Mouse (Mus musculus): ENCODE data around the gene Mybpc3.
"Not testable (repeated sequence)": the region's sequence is repeated elsewhere in the genome, so short reads cannot be mapped to it uniquely, and the experiment has no call there.

The Mybpc3 gene

GRCm38 (mm10) chr2:91088987-91089386 is 29.0 kb upstream of the Mybpc3 start:
- DNase-seq: no peak

DNA sequence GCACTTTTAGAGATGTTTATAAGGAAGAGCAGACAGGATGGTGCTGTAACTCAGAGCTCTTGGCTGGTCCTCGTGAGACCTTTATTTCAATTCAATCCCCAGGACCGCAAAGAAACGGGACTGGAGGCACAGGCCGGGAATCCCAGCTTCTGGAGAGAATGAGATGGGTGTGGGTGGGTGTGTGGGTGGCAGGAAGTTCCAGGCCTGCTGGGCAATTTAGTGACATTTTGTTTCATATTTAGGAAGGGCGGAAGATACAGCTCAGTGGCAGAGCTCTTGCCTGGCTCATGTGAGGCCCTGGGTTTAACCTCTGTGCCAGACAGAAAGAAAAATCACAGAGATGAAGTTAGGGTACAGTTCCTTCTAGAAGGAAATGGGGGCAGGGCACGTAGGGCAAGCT is 27.7 kb upstream of the Mybpc3 start:
- no peak for DNase-seq

DNA sequence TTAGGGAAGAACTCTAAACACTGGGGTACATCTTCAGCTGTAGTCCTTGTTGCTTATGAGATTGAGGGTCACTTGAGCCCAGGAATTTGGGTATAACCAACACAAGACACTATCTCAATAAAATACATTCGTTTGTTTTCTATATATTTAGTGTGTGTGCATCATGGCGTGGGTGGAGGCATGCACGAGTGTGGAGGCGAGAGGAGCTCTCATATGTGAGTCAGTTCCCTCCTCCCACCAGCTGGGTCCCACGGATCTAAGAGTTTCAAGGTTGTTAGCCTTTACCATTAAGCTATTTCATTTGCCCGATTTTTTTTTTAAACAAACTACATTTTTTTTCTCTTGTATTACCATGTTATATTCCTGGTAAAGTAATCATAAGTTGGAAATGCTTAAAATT is 27.1 kb upstream of the Mybpc3 start:
- DNase-seq: no peak

- no peak for DNase-seq
These were observed 21.4 kb upstream of the Mybpc3 start for GRCm38 (mm10) chr2:91096524-91096923.

GRCm38 (mm10) chr2:91097015-91097414 is 20.9 kb upstream of the Mybpc3 start:
- DNase-seq: no peak

DNA sequence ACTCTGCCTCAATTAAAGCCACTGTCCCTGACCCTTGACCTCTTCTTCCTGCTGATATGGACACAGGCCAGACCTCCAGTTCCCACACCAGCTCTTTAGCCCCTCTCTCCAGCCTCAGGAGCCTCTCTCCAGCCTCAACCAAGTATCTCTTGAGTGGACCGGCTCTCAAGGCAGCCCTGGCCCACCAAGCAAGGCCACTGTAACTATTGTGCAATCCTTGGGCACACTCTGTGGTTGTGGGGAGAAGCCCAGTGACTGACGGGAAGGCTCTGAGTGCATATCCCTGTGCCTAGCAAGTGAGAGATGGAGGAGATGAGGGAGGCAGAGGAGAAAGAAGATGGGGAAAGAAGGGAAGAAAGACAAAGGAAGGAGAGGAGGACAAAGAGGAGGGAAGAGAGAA is 19.8 kb upstream of the Mybpc3 start:
- DNase-seq: no peak

DNA sequence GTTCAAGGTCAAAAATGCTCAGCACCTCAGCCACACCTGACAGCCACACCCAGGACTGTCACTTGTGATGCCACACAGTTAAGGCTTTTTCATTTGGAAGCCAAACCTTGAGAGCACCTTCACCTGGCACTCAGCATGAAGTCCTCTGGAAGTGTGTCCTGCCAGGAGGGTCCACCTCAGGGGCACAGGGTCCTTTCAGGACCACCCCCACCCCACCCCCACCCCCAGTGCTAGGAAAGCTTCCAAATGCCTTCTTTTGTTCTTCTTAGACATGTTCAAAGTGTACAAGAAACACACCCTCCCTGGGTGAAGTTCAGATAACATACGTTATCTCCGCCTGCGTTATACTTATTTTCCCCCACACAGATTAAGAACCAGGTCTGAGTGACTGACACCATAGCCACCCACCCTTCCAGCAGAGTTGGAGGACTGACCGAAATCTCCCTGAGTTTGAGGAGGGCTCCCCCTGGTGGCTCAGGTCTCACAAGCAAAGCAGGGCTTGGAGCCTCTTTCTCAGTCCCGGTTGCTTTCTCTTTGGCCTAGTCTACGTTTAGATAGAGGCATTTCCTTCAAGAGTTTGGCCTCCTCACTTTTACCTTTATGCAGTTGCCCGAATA is 16.7 kb upstream of the Mybpc3 start:
- peak; percentile 92 for DNase-seq

DNA sequence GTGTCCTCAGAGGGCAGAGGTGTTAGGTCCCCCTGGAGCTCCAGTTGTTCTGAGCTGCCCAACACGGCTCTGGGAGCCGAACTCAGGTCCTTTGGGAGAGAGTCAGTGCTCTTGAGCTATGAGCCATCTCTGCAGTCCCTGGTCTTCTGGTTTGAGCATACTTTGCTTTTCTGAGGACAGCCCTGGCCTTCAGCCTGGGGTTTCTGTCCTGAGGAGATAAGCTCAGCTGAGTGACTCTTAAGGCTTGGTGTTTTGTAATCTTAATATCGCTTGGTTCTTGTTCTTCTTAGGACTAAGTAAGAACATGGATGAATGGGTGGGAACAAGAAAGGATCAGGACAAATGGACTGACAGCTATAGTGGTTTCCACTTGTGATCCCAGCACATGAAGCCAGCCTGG is 9.8 kb upstream of the Mybpc3 start:
- DNase-seq: no peak

- DNase-seq: no peak
These were observed 8.7 kb upstream of the Mybpc3 start for GRCm38 (mm10) chr2:91109241-91109640.

GRCm38 (mm10) chr2:91109807-91110385 is 8.0 kb upstream of the Mybpc3 start:
- DNase-seq: no peak

GRCm38 (mm10) chr2:91110429-91110828 is 7.5 kb upstream of the Mybpc3 start:
- no peak for DNase-seq

- not testable (repeated sequence) for DNase-seq
These were observed 6.1 kb upstream of the Mybpc3 start for GRCm38 (mm10) chr2:91111832-91112231.

GRCm38 (mm10) chr2:91112491-91112890 is 5.5 kb upstream of the Mybpc3 start:
- DNase-seq: no peak

GRCm38 (mm10) chr2:91113334-91113733 is 4.6 kb upstream of the Mybpc3 start:
- no peak for DNase-seq

DNA sequence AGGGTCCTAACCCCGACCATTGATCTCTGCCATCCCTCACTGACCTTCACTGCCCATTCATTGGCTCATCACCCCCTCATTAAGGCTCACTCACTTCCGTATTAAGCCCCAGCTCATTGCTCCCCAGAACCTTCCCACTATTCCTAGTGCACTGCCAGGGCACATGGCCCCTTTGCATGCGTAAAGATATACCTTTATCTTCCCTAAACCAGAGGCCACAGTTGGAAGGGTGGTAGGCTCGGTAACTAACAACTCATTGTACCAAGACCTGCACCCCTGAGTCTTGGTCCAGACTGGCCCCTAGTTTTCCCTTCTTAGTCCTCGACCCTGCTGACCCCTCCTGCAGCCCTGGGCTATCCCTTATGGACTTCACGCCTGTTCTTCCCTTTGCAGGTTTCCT is 4.1 kb upstream of the Mybpc3 start:
- no peak for DNase-seq

DNA sequence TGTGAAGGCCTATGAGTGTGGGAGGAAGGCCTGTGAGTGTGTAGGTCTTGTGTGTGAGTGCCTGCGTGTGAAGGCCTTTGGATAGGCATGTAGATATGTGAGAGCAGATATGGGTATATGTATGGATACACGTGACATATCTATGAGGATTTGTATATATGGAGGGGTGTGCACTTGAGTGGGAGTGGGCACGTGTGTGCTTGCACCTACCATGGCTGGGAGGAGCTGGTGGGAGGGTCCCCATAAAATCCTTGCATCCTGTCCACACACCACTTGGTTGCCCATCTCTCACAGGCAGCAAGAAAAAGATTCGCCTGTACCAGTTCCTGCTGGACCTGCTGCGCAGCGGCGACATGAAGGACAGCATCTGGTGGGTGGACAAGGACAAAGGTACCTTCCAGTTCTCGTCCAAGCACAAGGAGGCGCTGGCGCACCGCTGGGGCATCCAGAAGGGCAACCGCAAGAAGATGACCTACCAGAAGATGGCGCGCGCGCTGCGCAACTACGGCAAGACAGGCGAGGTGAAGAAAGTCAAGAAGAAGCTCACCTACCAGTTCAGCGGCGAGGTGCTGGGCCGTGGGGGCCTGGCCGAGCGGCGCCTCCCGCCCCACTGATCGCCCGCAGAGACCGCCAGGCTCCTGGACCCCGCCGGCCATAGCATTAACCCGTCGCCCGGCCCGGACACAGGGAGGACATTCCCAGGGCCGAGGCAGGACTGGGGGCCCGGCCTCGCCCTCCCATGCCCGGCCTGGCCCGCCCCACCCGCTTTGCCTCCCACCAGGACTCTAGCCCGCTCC is 3.0 kb upstream of the Mybpc3 start:
- DNase-seq: peak; percentile 66

GRCm38 (mm10) chr2:91115578-91115970 is 2.4 kb upstream of the Mybpc3 start:
- no peak for DNase-seq

- DNase-seq: no peak
These were observed 1.1 kb upstream of the Mybpc3 start for GRCm38 (mm10) chr2:91116842-91117241.

DNA sequence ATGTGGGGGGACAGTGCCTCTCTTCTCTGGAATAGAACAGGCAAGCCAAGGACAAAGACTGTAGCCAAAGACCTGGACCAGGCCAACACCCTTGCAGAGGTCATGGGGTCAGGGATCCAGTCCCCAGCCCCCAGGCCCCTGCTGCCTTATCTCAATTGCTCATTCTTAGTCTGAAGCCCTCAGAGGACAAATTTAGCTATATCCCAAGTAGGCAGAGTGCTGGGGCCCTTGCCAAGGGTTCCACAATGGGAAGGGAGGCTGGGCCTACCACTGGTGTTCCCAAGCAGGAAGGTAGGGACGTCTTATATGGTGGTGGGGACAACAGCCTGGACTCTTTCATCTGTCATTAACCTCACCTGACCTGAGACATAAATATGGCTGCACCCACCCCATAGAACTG is 703 bp downstream of the Mybpc3 start:
- no peak for DNase-seq

- no peak for DNase-seq
These were observed 1.1 kb downstream of the Mybpc3 start for GRCm38 (mm10) chr2:91119061-91119460.

- DNase-seq: no peak
These were observed 1.6 kb downstream of the Mybpc3 start for GRCm38 (mm10) chr2:91119551-91119950.

DNA sequence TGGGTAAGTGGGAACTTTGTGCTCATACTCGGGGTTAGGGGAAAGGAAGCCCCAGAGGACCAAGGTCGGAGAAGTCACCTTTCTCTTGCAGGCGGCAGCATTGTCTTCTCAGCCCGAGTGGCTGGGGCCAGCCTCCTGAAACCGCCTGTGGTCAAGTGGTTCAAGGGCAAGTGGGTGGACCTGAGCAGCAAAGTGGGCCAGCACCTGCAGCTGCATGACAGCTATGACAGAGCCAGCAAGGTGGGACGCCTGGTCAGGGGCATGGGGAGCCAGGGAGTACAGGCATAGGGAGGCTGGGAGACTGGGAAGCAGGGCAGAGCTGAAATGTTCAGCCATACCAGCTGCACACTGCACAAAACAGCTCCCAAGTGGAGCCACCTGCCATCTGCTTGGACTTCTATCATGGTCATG is 2.3 kb downstream of the Mybpc3 start:
- DNase-seq: no peak

DNA sequence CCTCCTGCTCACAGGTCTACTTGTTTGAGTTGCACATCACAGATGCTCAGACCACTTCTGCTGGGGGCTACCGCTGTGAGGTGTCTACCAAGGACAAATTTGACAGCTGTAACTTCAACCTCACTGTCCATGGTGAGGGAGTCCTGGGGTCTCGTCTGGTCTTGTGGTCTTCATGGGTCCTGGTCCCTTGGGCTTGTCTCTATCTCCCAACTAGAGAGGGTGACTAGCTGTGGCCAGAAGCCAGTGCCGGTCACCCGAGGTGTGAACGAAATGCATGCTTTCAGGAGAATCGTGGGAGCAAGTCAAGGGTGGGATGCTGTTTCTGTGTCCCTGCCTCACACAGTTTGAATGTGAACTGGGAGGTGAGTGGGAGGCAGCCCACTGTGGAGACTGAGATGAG is 3.1 kb downstream of the Mybpc3 start:
- DNase-seq: no peak

DNA sequence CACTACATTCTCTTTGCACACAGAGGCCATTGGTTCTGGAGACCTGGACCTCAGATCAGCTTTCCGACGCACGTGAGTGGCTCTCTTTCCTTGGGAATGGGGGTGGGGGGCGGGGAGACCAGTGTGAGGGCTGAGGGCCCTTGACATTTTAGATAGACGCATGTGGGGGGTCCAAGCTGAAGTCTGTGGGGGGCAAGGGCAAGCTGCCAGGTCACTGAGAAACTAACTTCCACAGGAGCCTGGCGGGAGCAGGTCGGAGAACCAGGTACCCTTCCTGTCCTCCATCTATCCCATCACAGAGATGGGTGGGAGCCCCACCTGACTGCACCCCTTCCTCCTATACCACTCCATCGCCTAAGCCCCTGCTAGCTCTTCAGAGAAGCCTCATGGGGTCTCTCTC is 3.6 kb downstream of the Mybpc3 start:
- DNase-seq: no peak

Data from thymus, postnatal 25 days (tissue).